Mouse (Mus musculus) lung, postnatal 0 days (tissue): Measurements from ENCODE around the gene Slc22a17.

Source experiments
- CTCF ChIP-seq: IDR thresholded peaks from 2 replicates; pipeline ENCODE4 v1.5.1; 2016; ENCODE audit warnings: antibody characterized with exemption, mild to moderate bottlenecking
- EP300 ChIP-seq: IDR thresholded peaks from 2 replicates; pipeline ENCODE4 v1.6.1; 2016; ENCODE audit warnings: antibody characterized with exemption, mild to moderate bottlenecking, control low read depth

DNA sequence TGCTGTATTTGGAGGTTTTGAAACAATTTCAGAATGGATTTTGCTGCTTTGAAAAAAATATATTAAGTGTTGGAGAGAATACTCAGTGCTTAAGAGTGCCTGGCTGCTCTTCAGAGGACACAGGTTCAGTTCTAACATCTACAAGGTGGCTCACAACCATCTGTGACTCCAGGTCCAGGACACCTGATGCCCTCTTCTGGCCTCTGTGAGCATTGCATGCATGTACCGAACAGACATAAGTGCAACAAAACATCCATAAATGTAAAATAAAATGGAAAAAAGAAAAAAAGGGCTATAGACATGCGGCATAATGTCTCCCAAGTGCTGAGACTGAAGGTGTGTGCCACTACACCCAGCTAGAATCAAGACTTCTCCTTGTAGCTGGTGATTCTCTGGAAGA, 52.4 kb downstream of the Slc22a17 start:
- TF ChIP-seq CTCF (peak; percentile 81), EP300 (no peak)
